Mouse (Mus musculus) limb, embryonic 10.5 days (tissue): Measurements from ENCODE around the gene Scarf1. TPM values are rescaled to one million over a fixed set of nuclear protein-coding genes. Genes with fewer than 3 reads are reported as not detected.
"Not testable (repeated sequence)": the region's sequence is repeated elsewhere in the genome, so short reads cannot be mapped to it uniquely, and the experiment has no call there.

ENCODE experiments used
- DNase-seq: peaks from one replicate; pipeline ENCODE4 v3.0.0-alpha.2; 2017; ENCODE audit warnings: low spot score
- H3K27ac ChIP-seq: fragments of 300-500 bp; sonication (generic); 2 replicates; pipeline ENCODE4 v1.5.1; 2016; ENCODE audit warnings: mild to moderate bottlenecking
- H3K27me3 ChIP-seq: fragments of 300-500 bp; sonication (generic); 2 replicates; pipeline ENCODE4 v1.6.1; 2016; ENCODE audit warnings: low read depth, mild to moderate bottlenecking; ENCODE audit not compliant: poor library complexity, severe bottlenecking
- H3K36me3 ChIP-seq: fragments of 300-500 bp; sonication (generic); 2 replicates; pipeline ENCODE4 v1.6.1; 2016; ENCODE audit warnings: mild to moderate bottlenecking, moderate library complexity
- H3K4me1 ChIP-seq: fragments of 300-500 bp; sonication (generic); 2 replicates; pipeline ENCODE4 v1.6.1; 2016
- H3K4me3 ChIP-seq: fragments of 300-500 bp; sonication (generic); 2 replicates; pipeline ENCODE4 v1.5.1; 2016; ENCODE audit warnings: mild to moderate bottlenecking, moderate library complexity
- H3K9me3 ChIP-seq: fragments of 300-500 bp; sonication (generic); replicated peaks from 2 replicates; pipeline ENCODE4 v1.6.1; 2016; ENCODE audit warnings: mild to moderate bottlenecking
- WGBS: fragments of 180-500 bp; shearing (Covaris S2); methylation state at CpG from one replicate; pipeline ENCODE4 v1.1.7; 2016; 5-methylcytosine and 5-hydroxymethylcytosine counted together
- polyA plus RNA-seq: library from polyadenylated mRNA; unstranded; fragments of >200 nt; fragmentation: Nextera tagmentation; extraction: Ambion mirVana; gene quantifications from 2 replicates; pipeline ENCODE4 v1.2.1, GENCODE M21; 2016

Gene Scarf1
- polyA plus RNA-seq, 1 experiment from 2014 or later = 7.0 TPM

GRCm38 (mm10) chr11:75549658-75550111 lies 36.3 kb downstream of the Scarf1 start:
- WGBS = 41% methylated on average over 5 of the region's 5 CpGs
- H3K27me3 ChIP-seq = no peaks in the 10 kb centered on the region
- no peaks in the 10 kb centered on the region for H3K36me3 ChIP-seq
- H3K4me1 ChIP-seq = peaks cover 41% of the 10 kb centered on the region
- no peaks in the 10 kb centered on the region for H3K9me3 ChIP-seq
- DNase-seq = no peak
- H3K27ac ChIP-seq = peak overlapping the region; percentile 65
- no peak overlapping the region for H3K4me3 ChIP-seq

GRCm38 (mm10) chr11:75550200-75550946 lies 37.0 kb downstream of the Scarf1 start:
- 84% methylated on average over 12 of the region's 12 CpGs for WGBS
- no peak overlapping the region for H3K4me3 ChIP-seq

GRCm38 (mm10) chr11:75551321-75551720 lies 38.0 kb downstream of the Scarf1 start:
- Histone ChIP-seq H3K36me3 (no peaks in the 10 kb centered on the region), H3K9me3 (no peaks in the 10 kb centered on the region), H3K27ac (peak overlapping the region; percentile 73; the same call in 1 of the 2 replicates), H3K27me3 (no peaks in the 10 kb centered on the region), H3K4me3 (no peak overlapping the region), H3K4me1 (peaks cover 41% of the 10 kb centered on the region)
- DNase-seq = no peak
- 87% methylated on average over 5 of the region's 5 CpGs for WGBS

More at GRCm38 (mm10) chr11:75550200-75550946, 37.0 kb downstream of the Scarf1 start:
- Histone ChIP-seq H3K27me3 (no peaks in the 10 kb centered on the region), H3K4me1 (peaks cover 41% of the 10 kb centered on the region), H3K9me3 (no peaks in the 10 kb centered on the region), H3K36me3 (no peaks in the 10 kb centered on the region), H3K27ac (peak overlapping the region; percentile 65)
- no peak for DNase-seq

GRCm38 (mm10) chr11:75551961-75552441 lies 38.7 kb downstream of the Scarf1 start:
- Histone ChIP-seq H3K27me3 (no peaks in the 10 kb centered on the region), H3K36me3 (no peaks in the 10 kb centered on the region), H3K9me3 (no peaks in the 10 kb centered on the region), H3K4me3 (no peak overlapping the region), H3K27ac (peak overlapping the region; percentile 73), H3K4me1 (peaks cover 41% of the 10 kb centered on the region)
- WGBS = 77% methylated on average over 9 of the region's 9 CpGs
- DNase-seq = no peak

GRCm38 (mm10) chr11:75552906-75553482 lies 39.7 kb downstream of the Scarf1 start:
- Histone ChIP-seq H3K4me1 (peaks cover 41% of the 10 kb centered on the region), H3K9me3 (no peaks in the 10 kb centered on the region), H3K36me3 (peaks cover 5% of the 10 kb centered on the region; the same call in 1 of the 2 replicates), H3K27me3 (no peaks in the 10 kb centered on the region), H3K27ac (no peak overlapping the region), H3K4me3 (no peak overlapping the region)
- WGBS = 55% methylated on average over 7 of the region's 7 CpGs
- no peak for DNase-seq

- not testable (repeated sequence) for H3K27ac ChIP-seq, DNase-seq, H3K27me3 ChIP-seq, H3K9me3 ChIP-seq, H3K4me3 ChIP-seq, H3K36me3 ChIP-seq
- WGBS = 96% methylated on average over 6 of the region's 6 CpGs
- peaks cover 30% of the 10 kb centered on the region for H3K4me1 ChIP-seq
Measured at GRCm38 (mm10) chr11:75556006-75556405, 42.7 kb downstream of the Scarf1 start.

- peaks cover 21% of the 10 kb centered on the region for H3K4me1 ChIP-seq
- H3K27ac ChIP-seq = no peak overlapping the region
Measured at GRCm38 (mm10) chr11:75557142-75557541, 43.8 kb downstream of the Scarf1 start.

GRCm38 (mm10) chr11:75558101-75558500 lies 44.8 kb downstream of the Scarf1 start:
- no peak overlapping the region for H3K4me3 ChIP-seq
- DNase-seq = no peak
- no peak overlapping the region for H3K27ac ChIP-seq
- no peaks in the 10 kb centered on the region for H3K9me3 ChIP-seq
- H3K4me1 ChIP-seq = peaks cover 11% of the 10 kb centered on the region
- peaks cover 12% of the 10 kb centered on the region; the same call in 1 of the 2 replicates for H3K36me3 ChIP-seq
- WGBS = 92% methylated on average over 1 of the region's 1 CpGs
- no peaks in the 10 kb centered on the region for H3K27me3 ChIP-seq

More at GRCm38 (mm10) chr11:75557142-75557541, 43.8 kb downstream of the Scarf1 start:
- H3K27me3 ChIP-seq = no peaks in the 10 kb centered on the region
- DNase-seq = no peak
- no peaks in the 10 kb centered on the region for H3K9me3 ChIP-seq
- whole genome bisulfite sequencing = 87% methylated on average over 6 of the region's 6 CpGs
- H3K36me3 ChIP-seq = peaks cover 7% of the 10 kb centered on the region; the same call in 1 of the 2 replicates
- no peak overlapping the region for H3K4me3 ChIP-seq

- H3K27ac ChIP-seq = no peak overlapping the region
- 92% methylated on average over 8 of the region's 8 CpGs for WGBS
- no peak overlapping the region for H3K4me3 ChIP-seq
- H3K27me3 ChIP-seq = no peaks in the 10 kb centered on the region
- DNase-seq = no peak
- H3K9me3 ChIP-seq = no peaks in the 10 kb centered on the region
- peaks cover 12% of the 10 kb centered on the region for H3K4me1 ChIP-seq
- peaks cover 19% of the 10 kb centered on the region for H3K36me3 ChIP-seq
Measured at GRCm38 (mm10) chr11:75559870-75560504, 46.6 kb downstream of the Scarf1 start.

- 77% methylated on average over 14 of the region's 14 CpGs for WGBS
- H3K4me3 ChIP-seq = no peak overlapping the region
- no peaks in the 10 kb centered on the region for H3K27me3 ChIP-seq
- peaks cover 20% of the 10 kb centered on the region for H3K36me3 ChIP-seq
- peaks cover 14% of the 10 kb centered on the region for H3K4me1 ChIP-seq
- no peak for DNase-seq
- H3K27ac ChIP-seq = peak overlapping the region; percentile 15; the same call in 1 of the 2 replicates
- no peaks in the 10 kb centered on the region for H3K9me3 ChIP-seq
Measured at GRCm38 (mm10) chr11:75560530-75561409, 47.4 kb downstream of the Scarf1 start.

GRCm38 (mm10) chr11:75561410-75561791 lies 48.1 kb downstream of the Scarf1 start:
- peaks cover 18% of the 10 kb centered on the region for H3K4me1 ChIP-seq
- 85% methylated on average over 5 of the region's 5 CpGs for WGBS
- H3K36me3 ChIP-seq = peaks cover 22% of the 10 kb centered on the region
- H3K27me3 ChIP-seq = no peaks in the 10 kb centered on the region
- H3K9me3 ChIP-seq = no peaks in the 10 kb centered on the region
- H3K27ac ChIP-seq = no peak overlapping the region
- no peak for DNase-seq
- H3K4me3 ChIP-seq = no peak overlapping the region

GRCm38 (mm10) chr11:75562840-75563239 lies 49.5 kb downstream of the Scarf1 start:
- Histone ChIP-seq H3K27me3 (no peaks in the 10 kb centered on the region), H3K4me3 (no peak overlapping the region), H3K36me3 (peaks cover 17% of the 10 kb centered on the region; the same call in 1 of the 2 replicates), H3K4me1 (peaks cover 18% of the 10 kb centered on the region), H3K27ac (no peak overlapping the region), H3K9me3 (no peaks in the 10 kb centered on the region)
- DNase-seq = no peak
- 87% methylated on average over 8 of the region's 8 CpGs for WGBS
